Mouse (Mus musculus) ES-CJ7 (cell line): ENCODE data around the gene Art1.
A peak's percentile ranks its signal among the peaks of the same experiment; 100 is the strongest.

Experiments
- DNase-seq: peaks from one replicate; pipeline ENCODE4 v3.0.0; 2011; ENCODE audit warnings: low read depth, low spot score

The Art1 gene

GRCm38 (mm10) chr7:102108206-102108605 is 6.7 kb downstream of the Art1 start:
- no peak for DNase-seq

GRCm38 (mm10) chr7:102109171-102109570 is 7.6 kb downstream of the Art1 start, which contains the start of gene Art5:
Gene Art5 (minus strand): TSS chr7:102109489.
- no peak for DNase-seq

DNA sequence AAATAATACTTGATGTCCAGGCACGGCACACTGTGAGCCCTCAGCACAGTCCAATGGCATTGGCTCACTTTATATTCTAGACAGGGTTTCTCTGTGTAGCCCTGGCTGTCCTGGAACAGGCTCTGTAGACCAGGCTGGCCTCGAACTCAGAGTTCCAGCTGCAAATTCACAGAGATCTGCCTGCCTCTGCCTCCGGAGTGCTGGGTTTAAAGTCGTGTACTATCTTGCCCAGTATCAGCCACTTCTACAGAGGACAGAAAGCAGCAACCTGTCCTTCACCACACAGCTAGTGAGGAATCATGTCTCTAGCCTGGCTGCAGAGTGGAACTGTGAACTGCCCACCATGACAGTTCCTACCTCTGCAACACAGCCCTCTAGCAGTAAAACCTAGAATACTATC is 8.2 kb downstream of the Art1 start:
- DNase-seq: no peak

DNA sequence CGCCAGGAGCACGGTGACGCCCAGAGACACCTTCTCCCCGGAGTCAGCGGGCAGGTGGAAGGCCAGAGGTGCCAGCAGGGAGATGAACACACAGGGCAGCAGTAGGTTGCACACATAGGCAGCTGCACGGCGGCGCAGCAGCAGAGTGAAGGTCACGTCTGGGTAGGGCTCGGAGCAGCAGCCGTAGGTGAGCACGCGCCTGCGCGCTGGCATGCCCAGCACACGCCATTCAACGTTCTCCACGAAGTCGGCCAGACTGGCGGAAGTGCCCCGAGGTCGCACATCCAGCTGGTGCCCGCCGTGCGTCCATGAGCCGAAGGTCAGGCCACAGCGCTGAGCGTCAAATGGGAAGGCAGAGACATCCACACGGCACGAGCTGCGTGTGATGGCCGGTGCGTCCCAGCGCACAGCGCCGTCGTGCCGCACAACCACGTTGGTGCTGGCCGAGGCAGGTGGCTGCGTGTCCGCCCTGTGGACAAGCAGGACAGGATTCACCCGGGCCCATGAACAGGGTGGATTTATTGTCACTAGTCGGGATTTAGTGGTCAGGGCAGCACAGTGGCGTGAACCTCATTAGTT is 11.7 kb downstream of the Art1 start:
- peak; percentile 52 for DNase-seq

DNA sequence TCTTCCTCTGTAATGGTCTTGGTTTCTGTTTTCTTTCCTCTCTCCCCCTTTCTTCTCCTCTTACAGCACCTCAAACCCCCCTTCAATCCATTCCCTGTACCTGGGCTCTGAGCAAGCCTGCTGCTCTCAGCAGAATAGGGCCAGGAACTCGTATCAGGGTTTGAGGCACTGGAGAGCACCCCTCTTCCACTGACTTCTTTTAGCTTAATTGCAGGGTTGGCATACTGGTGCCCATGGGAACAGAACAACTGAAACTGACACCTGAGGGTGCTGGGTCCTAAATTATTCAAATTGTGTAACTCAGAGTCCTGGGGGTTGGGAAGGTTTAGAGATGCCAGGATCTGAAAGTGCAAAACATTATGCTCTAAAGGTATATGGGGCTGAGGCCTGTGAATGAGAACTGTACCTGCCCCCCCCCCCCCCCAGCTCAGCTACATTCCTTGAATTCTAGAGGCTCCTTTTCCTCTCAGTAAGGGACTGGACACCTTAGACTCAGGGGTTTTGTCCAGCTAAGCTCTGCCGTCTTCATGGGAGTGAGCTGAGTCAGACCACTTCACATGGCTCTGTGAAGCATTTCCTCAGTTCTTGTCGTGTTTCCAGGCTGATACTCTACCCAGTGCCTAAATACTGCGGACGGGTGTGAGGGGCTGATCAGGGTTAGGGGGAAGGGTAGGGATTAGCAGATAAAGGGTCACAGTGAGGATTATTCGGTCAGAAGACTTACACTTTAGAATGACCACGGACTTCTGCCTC is 15.2 kb downstream of the Art1 start, which contains the start of gene Chrna10:
TSS of gene Chrna10 (minus strand) at position 250 of the 753 bp plus-strand sequence.
- DNase-seq: no peak

- DNase-seq: no peak
Measured at GRCm38 (mm10) chr7:102117382-102117781, 15.8 kb downstream of the Art1 start.

DNA sequence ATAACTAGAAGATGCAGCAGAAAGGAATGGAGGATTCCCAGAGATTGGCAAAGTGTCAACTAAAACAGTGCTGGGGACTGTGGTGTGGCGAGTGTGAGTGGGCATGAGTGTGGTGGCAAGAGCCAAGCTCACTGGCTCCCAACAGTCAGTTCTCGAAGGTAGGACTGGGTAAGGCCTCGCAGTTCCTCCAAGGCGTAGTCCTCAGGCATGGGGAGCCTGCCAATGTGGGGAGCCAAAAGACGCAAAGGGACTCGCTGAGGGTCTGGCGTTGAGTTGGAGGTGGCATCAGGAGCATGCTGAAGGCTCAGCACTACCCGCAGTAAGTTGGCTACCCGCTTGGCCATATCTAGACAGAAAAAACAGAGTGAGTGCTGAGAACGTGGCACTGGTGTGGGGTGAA is 18.8 kb downstream of the Art1 start:
- DNase-seq: no peak

GRCm38 (mm10) chr7:102132395-102132794 is 30.9 kb downstream of the Art1 start:
- peak; percentile 40 for DNase-seq

DNA sequence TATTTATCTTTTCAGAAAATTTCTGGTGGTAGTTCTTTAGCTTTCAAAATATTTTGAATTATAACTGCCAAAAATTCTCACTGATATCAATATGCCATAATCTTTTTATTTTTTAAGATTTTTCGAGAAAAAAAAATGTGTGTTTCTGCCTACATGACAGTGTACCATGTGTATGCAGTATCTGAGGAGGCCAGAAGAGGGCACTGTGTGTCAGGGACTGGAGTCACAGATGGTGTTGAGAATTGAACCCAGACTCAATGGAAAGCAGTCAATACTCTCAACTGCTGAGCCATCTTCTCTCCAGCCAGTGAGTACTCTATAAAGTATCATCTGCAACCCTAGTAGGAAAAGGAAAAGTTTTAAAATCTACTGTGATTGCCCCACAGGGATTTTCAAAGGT is 35.9 kb downstream of the Art1 start:
- DNase-seq: peak; percentile 72

DNA sequence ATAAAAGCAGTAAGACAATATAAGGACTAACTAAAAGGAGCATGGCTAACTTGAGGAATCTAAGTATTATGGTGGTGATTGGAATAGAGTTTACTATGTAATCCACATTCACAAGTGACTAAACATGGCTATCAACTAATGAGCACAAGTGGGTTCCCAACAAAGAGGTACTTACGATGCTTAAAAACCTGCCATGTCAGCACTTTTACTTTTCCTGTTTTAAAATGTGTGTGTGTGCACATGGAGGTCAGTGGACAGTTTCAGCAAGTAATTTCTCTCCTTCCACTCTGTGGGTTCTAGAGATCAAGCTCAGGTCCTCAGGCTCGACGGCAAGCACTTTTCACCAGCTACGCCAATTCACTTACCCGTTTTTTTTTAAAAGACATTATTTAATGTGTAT is 36.4 kb downstream of the Art1 start:
- DNase-seq: no peak

DNA sequence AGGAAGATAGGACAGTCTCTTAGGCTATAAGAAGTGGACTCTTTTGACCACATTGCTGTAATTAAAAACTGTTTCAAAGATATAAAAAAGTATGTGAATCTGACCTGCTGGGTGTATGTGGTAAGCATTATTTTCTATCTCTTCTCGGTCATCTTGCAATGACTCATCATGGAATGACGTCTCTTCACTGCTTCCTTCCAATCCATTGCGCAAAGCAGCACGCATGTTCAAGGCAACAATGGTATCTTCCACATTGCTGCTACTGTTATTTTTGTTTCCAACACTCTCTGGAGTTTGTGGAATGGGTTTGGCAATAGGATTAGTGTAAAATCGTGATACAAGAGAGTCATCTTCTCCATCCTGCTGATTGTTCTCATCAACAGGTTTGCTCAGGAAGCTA is 52.1 kb downstream of the Art1 start:
- DNase-seq: no peak
